Mouse (Mus musculus): ENCODE measurements around the gene Narfl.

Gene Narfl

GRCm38 (mm10) chr17:25828712-25829557 lies 55.4 kb downstream of the Narfl start, which contains the start of gene Jmjd8:
Gene Jmjd8 (plus strand): TSS chr17:25828867.
- peak; percentile 87 for DNase-seq (ENCODE audit: extremely low spot score, low spot score)

- peak; percentile 45 for DNase-seq (ENCODE audit: extremely low spot score, low spot score)
Measured at GRCm38 (mm10) chr17:25829558-25830017, 56.0 kb downstream of the Narfl start.

GRCm38 (mm10) chr17:25830200-25830753 lies 56.7 kb downstream of the Narfl start:
- no peak for DNase-seq (ENCODE audit: extremely low spot score, low spot score)

GRCm38 (mm10) chr17:25830806-25831431 lies 57.3 kb downstream of the Narfl start:
- no peak for DNase-seq (ENCODE audit: extremely low spot score, low spot score)

- DNase-seq (ENCODE audit: extremely low spot score, low spot score) = peak; percentile 33
Measured at GRCm38 (mm10) chr17:25831451-25832281, 58.1 kb downstream of the Narfl start.

- peak; percentile 100 for DNase-seq (ENCODE audit: extremely low spot score, low spot score)
Measured at GRCm38 (mm10) chr17:25832436-25833290, 59.1 kb downstream of the Narfl start.

All from neural tube, embryonic 10.5 days (tissue).